Mouse (Mus musculus): ENCODE measurements around the gene Gm14085. TPM values are rescaled to one million over a fixed set of nuclear protein-coding genes. Genes with fewer than 3 reads are reported as not detected.
"Not testable (repeated sequence)": the region's sequence is repeated elsewhere in the genome, so short reads cannot be mapped to it uniquely, and the experiment has no call there.

The Gm14085 gene
- total RNA-seq (2017): 0.41 and 0.97 TPM in 2 replicates

DNA sequence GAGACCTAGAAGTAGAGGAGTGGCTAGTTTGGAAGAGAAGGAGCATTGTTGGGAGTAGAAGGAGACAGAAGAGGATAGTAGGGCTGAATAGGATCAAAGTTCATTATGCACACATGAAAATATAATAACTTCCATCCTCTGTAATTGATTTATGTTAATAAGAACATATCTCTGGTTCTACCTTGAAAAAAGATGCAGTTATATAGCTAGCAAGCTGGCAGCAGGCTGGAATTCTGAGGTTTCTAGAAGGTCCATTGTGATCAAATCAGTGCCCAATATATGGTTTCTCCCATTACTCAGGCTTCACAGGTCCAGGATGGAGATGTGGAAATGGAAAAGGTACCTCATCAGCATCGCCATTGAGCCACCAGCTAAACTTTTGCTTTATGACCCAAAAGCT lies at the start of gene Gm14085:
Gene Gm14085, plus strand, starts transcription at position 301 of the 400 bp plus-strand sequence.
- no peak for ATAC-seq (replicated peaks; ENCODE audit: low read depth, poor library complexity, severe bottlenecking)

DNA sequence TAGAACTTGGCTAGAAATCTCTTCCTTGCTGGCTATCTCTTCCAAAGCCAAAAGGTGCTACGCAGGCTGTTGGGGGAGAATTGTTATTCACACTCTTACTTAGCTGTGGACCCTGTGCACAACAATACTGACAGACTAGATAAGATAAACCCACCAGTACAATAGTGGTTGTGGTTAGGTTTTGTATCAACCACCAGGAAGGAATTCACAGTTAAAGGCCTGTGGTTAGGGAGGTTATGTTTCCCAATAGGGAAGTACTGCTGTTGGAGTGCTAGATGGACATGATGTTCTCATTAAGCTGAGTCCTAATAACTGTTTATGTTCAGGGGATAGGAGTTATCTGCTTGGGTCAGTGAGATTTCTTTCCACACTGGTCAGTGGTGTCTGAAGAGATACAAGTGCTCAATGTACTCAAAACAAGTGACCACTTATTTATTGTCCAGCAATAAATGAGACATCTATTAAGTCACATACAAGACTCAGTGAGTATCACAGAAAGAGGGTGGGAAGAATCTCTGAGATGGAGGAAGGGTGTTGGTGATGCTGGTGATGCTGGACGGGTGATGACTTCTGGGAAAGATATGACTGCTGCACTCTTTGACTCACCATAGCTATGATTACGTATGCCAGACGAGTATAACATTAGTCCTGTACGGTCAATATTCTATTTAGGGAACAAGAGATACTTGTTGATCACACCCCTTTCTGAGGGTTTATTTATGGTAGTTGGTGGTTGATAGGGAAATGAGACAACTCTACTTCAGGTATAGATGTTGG lies 45.8 kb upstream of the Gm14085 start:
- ATAC-seq (replicated peaks; ENCODE audit: low read depth, poor library complexity, severe bottlenecking): peak; percentile 87

DNA sequence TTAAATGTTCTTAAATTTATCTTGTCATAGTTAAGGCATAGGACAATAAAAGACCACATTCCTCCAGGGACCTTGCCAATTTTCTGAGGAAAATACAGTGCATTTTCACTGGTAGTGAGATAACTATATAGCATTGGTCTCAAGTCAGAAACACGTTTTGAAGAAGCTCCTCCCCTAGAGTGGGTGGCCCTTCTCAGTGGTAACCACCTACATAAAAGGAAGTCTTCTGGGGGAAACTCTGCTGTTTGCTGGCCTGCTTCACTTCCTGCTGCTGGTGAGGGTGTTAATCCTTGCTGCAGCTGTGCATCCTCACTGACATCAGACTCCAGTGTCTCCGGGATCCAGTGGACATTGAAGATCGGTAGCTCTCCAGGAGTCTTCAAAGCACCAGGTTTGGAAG lies 44.2 kb upstream of the Gm14085 start:
- peak; percentile 89 for ATAC-seq (replicated peaks; ENCODE audit: low read depth, poor library complexity, severe bottlenecking)

DNA sequence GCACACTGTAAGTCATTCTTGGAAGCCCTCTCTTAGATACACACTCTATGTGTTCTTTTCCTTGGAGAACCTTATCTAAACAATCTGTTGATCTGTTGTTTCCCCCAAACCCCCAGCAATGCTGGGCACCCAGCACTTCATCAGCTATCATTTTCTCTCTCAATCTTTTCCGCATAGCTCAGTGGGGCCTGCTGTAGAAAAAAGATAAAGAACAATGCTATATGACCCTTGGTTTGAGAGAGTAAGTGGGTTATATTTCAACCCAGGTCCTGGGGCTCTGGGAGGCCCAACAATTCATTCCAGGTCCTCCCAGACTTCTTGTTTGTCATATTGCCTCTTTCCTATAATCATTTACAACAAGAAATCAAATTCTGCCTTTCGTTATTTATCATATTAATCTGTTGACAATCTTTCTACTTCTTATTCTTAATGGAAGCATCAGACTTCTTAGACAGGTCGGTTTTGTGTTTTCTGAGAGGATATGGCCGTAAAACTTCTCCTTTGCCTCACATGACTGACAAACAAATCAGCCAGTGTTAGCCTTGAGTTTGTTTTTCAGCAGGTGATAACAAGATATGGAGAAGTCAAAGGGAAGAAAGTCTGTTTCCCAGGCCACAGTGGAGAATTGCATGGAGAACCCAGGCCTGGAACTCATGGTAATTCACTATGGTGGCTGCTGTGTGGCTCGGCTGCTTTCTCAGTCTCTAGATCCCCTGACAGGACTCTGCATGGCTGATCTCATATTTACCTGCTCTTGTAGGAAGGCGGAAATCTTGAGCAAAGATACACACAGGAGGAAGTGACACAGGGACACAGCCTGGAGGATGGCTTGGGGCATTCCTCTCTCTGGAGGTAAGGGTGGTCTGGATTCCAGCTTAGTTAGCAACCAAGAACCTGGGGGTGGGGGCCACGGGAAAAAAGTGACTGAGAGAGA lies 43.5 kb upstream of the Gm14085 start:
- no peak for ATAC-seq (replicated peaks; ENCODE audit: low read depth, poor library complexity, severe bottlenecking)

DNA sequence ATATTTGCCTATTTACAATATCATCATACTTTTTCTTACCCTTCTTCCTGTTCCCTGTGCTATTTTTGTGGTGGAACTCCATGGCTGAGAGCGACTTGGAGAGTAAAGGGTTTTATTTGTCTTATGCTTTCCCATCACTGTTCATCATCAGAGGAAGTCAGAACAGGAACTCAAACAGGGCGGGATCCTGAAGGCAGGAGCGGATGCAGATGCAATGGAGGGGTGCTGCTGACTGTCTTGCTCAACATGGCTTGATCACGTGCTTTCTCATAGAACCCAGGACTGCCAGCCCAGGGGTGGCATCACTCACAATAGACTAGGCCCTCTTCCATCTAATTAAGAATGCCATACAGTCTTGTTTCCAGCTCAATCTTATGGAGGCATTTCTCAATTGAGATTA lies 34.4 kb upstream of the Gm14085 start:
- no peak for ATAC-seq (replicated peaks; ENCODE audit: low read depth, poor library complexity, severe bottlenecking)

DNA sequence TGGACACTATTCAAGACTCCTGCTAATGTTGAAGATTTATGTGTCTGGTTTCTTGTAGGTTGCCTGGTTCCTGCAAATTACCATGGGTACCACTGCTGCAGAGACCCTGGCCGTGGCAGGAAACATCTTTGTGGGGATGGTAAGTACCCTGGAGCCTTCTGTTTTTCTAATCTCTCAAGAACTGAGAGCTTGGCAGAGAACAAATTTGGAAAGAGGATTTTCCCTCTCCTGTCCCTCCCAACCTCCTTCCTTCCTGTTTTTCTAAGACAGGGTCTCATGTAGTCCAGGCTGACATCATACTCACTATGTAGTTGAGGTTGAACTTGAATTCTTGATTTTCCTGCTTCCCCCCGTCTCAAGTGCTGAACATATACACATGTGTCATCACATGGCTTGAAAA lies 32.3 kb upstream of the Gm14085 start:
- ATAC-seq (replicated peaks; ENCODE audit: low read depth, poor library complexity, severe bottlenecking): no peak

DNA sequence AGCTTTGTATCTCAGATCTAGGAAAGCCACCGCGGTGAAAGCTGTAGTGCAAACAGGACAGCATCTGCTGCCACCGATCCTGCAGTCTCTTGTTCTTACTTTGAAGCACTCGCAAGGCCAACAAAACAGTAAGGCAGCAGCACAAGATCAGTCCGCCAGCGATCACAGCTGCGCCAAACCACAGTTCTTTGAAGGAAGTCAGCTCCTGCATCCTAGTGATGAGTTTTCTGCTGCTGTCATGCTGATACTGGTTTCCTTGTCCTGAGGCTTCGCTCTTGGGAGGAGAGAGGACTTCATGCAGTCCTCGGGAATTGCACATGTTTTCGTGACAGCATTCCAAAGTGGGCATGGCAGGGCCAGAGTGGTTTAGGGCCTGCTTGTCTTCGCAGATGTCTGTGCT lies 17.8 kb upstream of the Gm14085 start:
- ATAC-seq (replicated peaks; ENCODE audit: low read depth, poor library complexity, severe bottlenecking): peak; percentile 46

DNA sequence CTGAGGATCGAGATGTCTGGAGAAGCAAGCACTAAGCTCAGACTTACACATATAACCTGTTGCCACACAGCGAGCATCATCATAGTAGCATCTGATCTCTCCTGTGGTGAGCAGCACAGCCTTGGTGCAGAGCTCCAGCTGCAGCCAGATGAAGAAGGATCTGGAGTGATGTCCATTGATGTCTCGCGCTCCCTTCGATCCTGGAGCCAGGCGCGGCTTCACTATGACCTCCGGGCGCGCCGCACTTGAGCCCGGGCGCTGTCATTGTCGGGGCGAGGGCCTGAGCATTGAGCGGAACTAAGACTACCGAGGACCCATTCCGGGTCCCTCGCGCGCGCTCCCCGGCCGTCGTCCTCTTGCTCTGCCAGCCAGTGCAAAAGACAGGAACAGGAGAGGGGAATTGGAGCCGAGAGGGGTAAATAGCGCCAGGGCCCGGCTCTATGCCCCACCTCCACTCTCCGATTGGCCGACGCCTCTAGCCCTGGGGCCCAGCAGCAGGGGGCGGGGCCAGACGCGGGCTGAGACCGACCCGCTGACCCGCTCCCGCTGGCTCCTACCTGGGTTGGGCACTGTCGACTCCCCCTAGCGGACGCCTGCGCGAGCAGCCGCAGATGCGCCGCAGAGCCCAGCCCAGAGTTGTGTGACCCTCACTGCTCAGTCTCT lies 17.3 kb upstream of the Gm14085 start:
- peak; percentile 98 for ATAC-seq (replicated peaks; ENCODE audit: low read depth, poor library complexity, severe bottlenecking)

DNA sequence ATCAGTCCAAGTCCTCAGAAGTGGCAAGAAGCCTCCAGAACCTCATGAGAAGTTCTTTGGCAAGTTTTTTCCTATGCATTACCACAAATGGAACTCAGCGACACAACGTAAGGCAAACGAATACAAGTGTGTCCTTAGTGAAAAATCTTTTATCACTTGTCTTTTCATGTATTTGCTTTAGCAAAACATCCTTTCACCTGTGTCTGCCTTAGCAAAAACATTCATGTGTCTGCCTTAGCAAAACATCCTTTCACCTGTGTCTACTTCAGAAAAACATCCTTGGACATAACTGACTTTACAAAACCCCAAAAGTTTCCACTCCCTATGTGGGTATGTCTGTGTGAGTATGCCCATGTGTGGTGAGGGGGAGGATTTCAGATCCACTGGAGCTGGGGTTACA lies 15.5 kb upstream of the Gm14085 start:
- ATAC-seq (replicated peaks; ENCODE audit: low read depth, poor library complexity, severe bottlenecking): no peak

DNA sequence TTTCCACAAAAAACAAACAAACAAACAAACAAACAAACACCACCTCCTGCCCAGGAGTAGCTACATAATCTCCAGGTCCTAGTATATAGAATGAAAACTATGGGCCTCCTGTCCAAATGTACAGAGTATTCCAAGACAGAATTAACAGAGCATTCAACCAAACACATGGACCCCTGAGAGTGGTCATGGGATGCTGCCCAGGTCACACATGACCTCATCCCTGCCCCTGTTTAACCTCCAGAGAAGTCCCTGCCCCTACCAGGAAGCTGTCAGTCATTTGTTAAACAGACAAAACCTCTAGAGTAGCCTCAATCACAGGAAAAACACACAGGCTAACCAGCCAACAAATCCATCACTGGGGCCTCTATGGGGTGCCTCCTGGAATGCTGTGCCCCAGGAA lies 8.2 kb upstream of the Gm14085 start:
- no peak for ATAC-seq (replicated peaks; ENCODE audit: low read depth, poor library complexity, severe bottlenecking)

DNA sequence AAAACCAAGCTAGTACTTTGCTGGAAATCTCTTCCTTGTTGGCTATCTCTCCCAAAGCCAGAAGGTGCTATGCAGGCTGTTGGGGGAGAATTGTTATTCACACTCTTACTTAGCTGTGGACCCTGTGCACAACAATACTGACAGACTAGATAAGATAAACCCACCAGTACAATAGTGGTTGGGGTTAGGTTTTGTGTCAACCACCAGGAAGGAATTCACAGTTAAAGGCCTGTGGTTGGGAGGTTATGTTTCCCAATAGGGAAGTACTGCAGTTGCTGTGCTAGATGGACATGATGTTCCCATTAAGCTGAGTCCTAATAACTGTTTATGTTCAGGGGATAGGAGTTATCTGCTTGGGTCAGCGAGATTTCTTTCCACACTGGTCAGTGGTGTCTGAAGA lies 954 bp upstream of the Gm14085 start:
- peak; percentile 78 for ATAC-seq (replicated peaks; ENCODE audit: low read depth, poor library complexity, severe bottlenecking)

DNA sequence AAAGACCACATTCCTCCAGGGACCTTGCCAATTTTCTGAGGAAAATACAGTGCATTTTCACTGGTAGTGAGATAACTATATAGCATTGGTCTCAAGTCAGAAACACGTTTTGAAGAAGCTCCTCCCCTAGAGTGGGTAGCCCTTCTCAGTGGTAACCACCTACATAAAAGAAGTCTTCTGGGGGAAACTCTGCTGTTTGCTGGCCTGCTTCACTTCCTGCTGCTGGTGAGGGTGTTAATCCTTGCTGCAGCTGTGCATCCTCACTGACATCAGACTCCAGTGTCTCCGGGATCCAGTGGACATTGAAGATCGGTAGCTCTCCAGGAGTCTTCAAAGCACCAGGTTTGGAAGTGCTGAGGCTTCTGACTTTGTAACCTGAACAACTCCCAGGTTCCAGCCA lies 913 bp downstream of the Gm14085 start:
- ATAC-seq (replicated peaks; ENCODE audit: low read depth, poor library complexity, severe bottlenecking): peak; percentile 88

DNA sequence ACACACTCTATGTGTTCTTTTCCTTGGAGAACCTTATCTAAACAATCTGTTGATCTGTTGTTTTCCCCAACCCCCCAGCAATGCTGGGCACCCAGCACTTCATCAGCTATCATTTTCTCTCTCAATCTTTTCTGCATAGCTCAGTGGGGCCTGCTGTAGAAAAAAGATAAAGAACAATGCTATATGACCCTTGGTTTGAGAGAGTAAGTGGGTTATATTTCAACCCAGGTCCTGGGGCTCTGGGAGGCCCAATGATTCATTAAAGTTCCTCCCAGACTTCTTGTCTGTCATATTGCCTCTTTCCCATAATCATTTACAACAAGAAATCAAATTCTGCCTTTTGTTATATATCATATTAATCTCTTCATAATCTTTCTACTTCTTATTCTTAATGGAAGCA lies 1.4 kb downstream of the Gm14085 start:
- not testable (repeated sequence) for ATAC-seq (replicated peaks; ENCODE audit: low read depth, poor library complexity, severe bottlenecking)

DNA sequence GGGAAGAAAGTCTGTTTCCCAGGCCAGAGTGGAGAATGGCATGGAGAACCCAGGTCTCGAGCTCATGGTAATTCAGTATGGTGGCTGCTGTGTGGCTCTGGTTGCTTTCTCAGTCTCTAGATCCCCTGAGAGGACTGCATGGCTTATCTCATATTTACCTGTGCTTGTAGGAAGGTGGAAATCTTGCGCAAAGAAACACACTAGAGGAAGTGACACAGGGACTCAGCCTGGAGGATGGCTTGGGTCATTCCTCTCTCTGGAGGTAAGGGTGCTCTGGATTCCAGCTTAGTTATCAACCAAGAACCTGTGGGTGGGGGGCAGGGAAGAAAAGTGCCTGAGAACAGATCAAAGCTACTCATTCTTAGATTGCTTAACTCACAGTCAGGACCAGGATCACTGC lies 1.9 kb downstream of the Gm14085 start:
- ATAC-seq (replicated peaks; ENCODE audit: low read depth, poor library complexity, severe bottlenecking): no peak

DNA sequence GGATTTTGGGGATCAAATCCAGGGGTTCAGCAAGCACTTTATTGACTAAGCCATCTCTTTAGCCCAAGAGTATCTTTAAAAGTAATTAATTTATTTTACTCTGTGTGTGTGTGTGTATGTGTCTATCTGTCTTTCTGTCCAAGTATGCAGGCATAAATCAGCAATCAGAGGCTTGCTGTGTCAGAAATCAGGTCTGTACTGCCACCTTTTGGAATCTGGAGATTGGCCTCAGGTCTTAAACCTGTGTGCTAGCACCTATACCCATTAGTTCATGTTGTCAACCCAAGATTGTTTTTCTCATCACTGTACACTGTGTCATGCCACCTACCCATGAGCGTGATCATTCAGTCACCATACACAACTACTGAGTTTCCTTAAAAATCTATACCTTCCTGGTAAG lies 45.0 kb downstream of the Gm14085 start:
- not testable (repeated sequence) for ATAC-seq (replicated peaks; ENCODE audit: low read depth, poor library complexity, severe bottlenecking)

DNA sequence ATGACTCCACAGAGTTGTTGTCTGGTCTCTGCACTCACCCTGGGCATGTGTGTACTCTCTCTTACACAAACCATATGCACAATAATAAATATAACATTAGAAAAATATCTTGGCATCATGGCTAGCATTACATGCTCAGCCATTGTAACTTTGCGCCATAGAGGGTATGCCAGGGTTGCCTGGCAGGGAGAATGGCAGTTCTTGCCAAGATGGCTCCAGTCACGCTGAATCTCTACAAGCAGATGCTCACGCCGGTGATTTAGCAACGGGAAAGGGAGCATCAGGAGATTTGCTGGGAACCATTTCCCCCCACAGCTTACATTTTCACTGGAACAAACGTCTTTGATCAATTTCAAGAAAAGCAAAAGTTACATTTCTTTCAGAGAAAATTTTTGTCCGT lies 46.5 kb downstream of the Gm14085 start:
- ATAC-seq (replicated peaks; ENCODE audit: low read depth, poor library complexity, severe bottlenecking): no peak

DNA sequence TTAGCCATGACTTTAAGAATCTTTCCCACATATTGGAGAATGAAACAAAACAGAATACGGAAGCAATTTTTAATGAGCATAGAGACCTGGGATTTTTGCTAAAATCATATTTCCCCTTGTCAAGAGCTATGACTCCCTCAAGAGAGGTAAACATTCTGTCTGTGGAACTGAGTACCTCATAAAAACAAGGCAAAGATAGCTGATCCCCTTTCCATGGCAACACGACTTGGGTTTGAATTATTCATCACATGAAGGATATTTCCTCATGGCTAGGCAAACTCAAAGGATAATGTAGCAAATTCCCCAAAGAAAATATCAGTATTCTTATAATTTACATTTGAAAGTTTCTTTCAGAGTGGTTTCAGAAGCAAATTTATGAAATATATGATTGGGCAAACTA lies 47.0 kb downstream of the Gm14085 start:
- no peak for ATAC-seq (replicated peaks; ENCODE audit: low read depth, poor library complexity, severe bottlenecking)

DNA sequence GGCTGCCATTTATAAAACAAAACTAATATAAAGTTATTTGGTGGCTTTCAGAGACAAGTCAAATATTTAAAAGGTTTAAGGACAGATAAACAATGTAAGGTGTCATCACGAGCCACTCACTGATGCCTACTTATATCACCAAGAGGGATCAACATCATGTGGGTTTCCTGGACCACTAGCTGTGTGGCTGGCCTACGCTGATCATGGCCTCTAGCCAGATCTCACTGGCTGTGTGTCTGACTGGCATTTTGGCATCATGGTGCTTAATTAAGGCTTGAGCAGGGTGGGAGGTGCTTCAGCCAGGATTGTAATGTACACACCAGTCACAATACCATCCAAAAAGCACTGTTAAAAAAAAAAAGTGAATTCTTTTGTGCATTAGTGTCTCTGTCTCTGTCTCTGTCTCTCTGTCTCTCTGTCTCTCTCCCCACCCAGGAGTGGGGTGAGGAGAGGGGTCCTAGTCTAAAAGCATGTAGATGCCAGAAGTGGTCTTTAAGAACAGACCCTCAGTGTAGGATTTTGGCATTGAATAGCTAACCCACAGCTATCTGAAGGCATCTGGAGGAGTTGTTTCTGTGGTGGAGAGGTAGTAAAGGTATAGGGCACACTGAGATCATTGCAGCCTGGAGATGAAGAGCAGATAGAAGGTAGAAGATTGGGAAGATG lies 47.5 kb downstream of the Gm14085 start:
- ATAC-seq (replicated peaks; ENCODE audit: low read depth, poor library complexity, severe bottlenecking): 0 out of 2 replicates have a peak, but pooled peaks have one; percentile 39

DNA sequence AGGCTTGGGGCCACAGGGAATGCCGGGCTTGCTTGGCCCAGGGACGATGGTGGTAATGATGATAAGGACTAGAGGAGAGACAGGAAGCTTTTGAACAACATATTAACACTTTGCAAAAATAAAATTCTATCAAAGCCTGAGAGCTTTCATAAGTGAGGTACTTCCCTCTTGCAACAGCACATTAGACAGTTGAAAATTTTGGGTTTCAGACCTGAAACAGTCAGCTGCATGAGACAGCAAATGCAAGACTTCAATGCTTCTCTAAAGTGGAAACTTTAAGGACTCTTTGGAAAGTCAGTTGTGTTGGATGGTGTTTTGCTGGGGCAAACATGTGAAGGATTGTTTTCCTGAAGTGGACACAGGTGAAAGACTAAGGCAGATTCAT lies 48.1 kb downstream of the Gm14085 start:
- peak; percentile 65; the same call in 1 of the 2 replicates for ATAC-seq (replicated peaks; ENCODE audit: low read depth, poor library complexity, severe bottlenecking)

DNA sequence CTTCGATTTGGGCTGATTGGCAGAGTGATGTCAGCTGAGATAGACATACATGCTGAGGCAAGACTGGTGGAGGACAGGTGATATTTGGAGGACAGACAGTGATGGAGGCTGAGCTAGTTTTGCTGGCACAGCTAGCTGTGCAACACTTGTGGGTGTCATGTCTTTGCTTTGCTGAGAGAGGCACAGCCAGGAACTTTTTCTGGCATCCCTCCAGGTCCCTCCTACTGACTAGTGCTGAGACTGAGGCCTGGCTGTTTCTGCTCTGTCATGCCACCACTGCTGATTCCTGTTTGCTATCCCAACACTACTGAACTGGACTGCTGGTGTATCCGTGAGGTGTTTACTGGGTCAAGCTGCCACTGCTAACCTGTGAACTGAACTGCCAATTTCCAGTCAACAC lies 48.6 kb downstream of the Gm14085 start:
- peak; percentile 56 for ATAC-seq (replicated peaks; ENCODE audit: low read depth, poor library complexity, severe bottlenecking)

Data from common myeloid progenitor, adult 5-6 weeks (primary cell).